Mouse (Mus musculus) embryonic fibroblast, embryonic 13.5 days (primary cell): ENCODE data around the gene Guca1b.

Experiments
- CTCF ChIP-seq: IDR thresholded peaks from 2 replicates; pipeline ENCODE4 v1.5.1; 2011; ENCODE audit warnings: mild to moderate bottlenecking, control low read depth, low read length, moderate library complexity, borderline replicate concordance; ENCODE audit not compliant: insufficient read depth
- POLR2A ChIP-seq: IDR thresholded peaks from 2 replicates; pipeline ENCODE4 v1.6.1; 2011; ENCODE audit warnings: low read depth, mild to moderate bottlenecking, control low read depth, low read length, moderate library complexity

DNA sequence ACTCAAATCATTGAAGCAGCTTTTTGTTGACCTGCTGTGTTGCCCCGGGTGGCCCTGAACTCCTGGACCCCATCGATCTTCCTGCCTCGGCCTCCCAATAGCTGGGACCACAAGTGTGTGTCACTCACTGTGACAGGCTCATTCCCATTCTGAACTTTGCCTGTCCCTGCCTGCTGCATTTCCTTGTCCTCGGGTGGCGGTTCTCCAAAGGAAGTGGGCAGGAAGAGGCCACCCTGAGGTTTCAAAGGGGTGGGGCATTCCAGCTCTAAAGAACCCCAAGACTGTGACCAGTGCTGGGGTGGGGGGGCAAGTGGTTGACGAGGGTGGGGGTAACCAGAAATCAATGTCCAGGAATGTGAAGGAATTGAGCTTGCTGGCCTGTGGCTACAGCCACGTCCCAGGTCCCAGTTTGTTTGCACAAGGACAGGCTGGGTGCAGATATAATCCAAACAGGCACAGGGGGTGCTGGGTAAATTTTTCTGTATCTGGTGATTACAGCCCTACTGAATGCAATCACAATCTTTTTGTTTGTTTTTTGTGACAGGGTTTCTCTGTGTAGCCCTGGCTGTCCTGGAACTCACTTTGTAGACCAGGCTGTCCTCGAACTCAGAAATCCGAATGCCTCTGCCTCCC, 54.3 kb downstream of the Guca1b start:
- TF ChIP-seq CTCF (no peak), POLR2A (no peak)
